Mouse (Mus musculus) T-helper 2 cell (primary cell): Measurements from ENCODE around the gene Nrbp1.
"Not testable (repeated sequence)": the region's sequence is repeated elsewhere in the genome, so short reads cannot be mapped to it uniquely, and the experiment has no call there.

Source experiments
- in situ Hi-C: fragments of 300-600 bp; cut with MboI, MseI; formaldehyde crosslinking; loops from one replicate; pipeline ENCODE4 v1.15.1; 2025; ENCODE audit warnings: high pct_unique_total_duplicates

Gene Nrbp1

DNA sequence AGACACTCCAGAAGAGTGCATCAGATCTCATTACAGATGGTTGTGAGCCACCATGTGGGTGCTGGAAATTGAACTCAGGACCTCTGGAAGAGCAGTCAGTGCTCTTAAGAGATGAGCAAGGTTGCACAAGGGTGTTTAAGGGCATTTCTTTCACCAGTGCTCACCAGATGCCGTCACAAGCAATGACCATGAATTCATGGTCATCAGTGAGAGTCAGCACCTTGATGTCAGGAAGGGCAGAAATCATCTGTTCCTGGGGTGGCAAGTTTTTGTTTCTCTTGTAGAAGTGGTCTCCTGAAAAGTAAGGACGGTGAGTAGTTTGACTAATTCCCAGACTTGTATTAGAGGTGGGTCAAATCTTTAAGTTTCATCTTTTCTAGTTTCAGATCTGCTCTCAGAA, 36.8 kb upstream of the Nrbp1 start:
- in situ Hi-C loops: no loop called here

DNA sequence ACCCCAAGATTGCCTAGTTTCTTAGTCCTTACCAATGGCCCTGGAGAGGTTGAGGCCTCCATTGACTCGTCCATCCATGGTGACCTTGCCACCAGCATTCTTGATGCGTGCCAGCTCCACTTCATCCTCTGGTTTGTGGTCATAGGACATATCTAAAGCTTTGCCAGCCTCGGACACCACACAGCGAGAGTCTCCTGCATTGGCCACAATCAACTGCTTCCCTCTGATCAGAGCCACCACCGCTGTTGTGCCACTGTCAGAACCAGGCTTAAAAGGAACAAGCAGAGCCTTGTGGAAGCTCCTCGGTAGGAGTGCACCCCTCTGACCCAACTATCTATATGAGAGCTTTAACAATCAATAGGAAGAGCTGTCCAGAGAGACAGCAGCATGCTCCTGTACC, 36.2 kb upstream of the Nrbp1 start:
- in situ Hi-C loops: no loop called here

DNA sequence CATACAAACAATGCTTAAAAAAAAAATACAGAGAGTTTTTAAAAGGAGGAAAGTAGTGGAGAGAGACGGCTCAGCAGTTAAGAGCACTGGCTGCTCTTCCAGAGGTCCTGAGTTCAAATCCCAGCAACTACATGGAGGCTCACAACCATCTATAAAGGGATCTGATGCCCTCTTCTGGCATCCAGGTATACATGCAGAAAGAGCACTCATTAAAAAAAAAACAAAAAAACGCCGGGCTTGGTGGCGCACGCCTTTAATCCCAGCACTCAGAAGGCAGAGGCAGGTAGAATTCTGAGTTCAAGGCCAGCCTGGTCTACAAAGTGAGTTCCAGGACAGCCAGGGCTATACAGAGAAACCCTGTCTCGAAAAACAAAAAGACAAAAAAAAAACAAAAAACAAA, 24.1 kb upstream of the Nrbp1 start:
- in situ Hi-C loops: not testable (repeated sequence)

GRCm38 (mm10) chr5:31218294-31218693, 22.4 kb upstream of the Nrbp1 start:
- in situ Hi-C loops: no loop called here

DNA sequence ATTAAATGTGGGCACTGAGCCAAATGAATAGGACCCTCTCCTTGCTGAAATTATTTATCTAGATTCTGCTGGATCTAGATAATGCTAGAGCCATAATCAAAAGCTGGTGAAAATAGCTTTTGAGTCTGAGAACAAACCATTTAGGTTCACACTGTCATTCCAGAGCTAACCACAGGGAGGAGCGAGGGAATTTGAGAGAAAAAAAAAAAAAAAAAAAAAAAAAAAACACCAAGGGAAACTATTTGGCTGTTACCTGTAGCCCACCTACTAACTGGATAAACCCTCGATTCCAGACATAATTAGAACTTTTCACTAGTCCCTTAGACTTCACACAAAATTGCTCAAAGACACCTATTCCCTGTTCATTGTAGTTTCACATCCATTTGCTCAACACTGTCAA, 21.6 kb upstream of the Nrbp1 start:
- in situ Hi-C loops: no loop called here

DNA sequence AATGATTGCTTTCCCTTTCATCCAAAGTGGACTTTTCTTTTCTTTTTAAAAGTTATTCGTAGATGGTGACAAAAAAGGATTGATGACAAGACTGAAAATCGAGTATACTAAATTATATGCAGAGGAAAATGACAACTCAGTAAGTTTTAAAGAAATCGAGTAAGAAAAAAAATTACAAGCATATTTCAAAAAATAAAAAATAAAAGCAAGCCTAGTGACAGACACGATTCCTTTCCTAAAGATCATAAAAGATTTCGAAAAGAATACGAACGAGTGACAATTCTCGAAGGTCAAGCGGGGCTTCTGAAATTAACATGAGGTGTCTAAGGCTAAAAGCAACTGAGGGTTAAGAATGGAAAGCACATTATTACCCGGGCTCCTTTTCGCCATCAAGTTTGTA, 21.2 kb upstream of the Nrbp1 start:
- in situ Hi-C loops: no loop called here

GRCm38 (mm10) chr5:31219911-31220447, 20.7 kb upstream of the Nrbp1 start:
- in situ Hi-C loops: no loop called here

DNA sequence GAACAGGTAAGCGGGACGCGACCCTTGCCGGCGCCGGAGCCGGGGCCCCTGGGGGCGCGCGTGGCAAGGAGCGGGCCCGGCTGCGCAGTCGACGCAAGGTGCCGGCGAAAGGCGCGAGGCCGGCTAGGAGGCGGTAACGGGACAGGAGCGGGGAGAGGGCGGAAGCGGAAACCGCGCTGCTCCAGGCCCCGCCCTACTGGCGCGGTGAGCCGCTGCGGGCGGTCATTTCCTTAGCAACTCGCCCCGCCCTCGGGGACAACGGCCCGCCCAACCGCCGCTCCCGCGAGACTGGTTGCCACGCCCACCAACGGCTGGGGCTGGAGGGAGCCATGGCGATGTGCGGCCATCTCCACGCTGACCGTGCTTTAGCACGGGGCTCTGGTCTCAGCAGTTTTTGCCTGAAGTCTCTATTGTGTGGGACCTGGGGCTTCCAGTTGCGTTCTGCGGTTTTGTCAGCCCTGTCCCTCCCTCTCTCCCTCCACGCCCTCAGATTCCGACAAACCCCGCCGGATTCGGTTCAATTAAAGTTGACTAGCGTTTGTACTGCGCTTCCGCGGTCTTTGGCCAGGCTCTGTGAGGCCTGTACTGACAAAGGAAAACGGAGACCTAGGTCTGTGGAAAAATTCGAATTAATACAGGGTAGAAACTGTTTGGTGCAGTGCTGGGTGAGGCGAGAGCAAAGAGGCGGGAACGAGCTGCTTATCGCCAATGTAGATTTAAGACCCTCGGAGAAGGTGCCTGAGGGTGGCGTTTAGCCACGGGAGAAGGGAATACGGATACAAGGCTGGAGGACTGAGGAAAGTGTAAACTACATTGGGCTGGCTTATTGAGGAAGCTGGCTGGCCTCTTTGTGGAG, 20.0 kb upstream of the Nrbp1 start, which contains the start of gene Ppm1g:
Gene Ppm1g, minus strand, starts transcription at position 240 of the 856 bp plus-strand sequence.
- in situ Hi-C loops: no loop called here

DNA sequence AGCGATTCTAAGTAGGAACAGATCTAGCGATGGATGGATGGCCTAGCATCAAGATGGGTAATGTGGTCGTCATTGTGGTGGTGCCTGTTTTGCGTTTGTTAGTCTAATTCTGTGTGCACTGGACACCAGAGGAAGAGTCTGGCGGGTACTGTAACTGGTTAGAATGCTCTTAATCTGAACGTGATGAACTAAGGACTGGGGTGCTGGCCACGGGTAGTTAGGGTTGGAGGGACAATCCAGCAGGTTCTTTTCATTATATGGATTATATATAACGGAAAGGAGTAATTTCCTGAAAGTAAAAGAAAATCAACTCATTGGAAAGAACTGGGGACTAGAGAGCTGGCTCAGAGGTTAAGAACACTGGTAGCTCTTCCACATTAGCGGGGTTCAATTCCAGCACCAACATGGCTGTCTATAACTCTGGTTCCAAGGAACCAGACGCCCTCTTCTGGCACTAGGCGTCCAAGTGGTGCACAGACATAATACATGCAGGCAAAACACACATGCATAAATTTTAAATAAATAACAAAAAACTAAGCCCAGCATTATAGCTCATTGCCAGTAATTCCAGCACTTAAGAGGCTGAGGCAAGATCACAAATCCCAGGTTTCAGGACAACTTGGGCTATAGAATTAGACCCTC, 19.2 kb upstream of the Nrbp1 start:
- in situ Hi-C loops: no loop called here

GRCm38 (mm10) chr5:31222696-31223095, 18.0 kb upstream of the Nrbp1 start:
- in situ Hi-C loops: no loop called here

GRCm38 (mm10) chr5:31226641-31227040, 14.0 kb upstream of the Nrbp1 start:
- in situ Hi-C loops: no loop called here

GRCm38 (mm10) chr5:31241522-31242034, 914 bp downstream of the Nrbp1 start:
- in situ Hi-C loops: no loop called here

GRCm38 (mm10) chr5:31242191-31242590, 1.5 kb downstream of the Nrbp1 start:
- in situ Hi-C loops: no loop called here

DNA sequence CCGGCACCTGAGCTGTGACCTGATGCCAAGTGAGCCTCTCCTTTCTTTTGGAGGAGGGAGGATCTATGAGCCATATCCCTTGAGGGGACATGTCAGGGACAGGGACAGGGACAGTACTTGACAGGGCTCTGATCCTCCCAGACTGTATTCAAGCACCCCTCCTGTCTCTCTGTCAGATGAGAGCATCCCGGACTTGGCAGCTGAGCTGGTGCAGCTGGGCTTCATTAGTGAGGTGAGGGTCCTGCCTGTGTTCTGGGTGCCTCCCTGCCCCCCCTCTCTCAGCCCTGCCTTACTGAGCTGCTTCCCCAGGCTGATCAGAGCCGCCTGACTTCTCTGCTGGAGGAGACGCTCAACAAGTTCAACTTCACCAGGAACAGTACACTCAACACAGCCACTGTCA, 10.1 kb downstream of the Nrbp1 start:
- in situ Hi-C loops: no loop called here

- in situ Hi-C loops: no loop called here
These were observed 11.0 kb downstream of the Nrbp1 start, which contains the start of gene Krtcap3 for GRCm38 (mm10) chr5:31251541-31252101. Gene Krtcap3, plus strand, starts transcription at chr5:31251691.

DNA sequence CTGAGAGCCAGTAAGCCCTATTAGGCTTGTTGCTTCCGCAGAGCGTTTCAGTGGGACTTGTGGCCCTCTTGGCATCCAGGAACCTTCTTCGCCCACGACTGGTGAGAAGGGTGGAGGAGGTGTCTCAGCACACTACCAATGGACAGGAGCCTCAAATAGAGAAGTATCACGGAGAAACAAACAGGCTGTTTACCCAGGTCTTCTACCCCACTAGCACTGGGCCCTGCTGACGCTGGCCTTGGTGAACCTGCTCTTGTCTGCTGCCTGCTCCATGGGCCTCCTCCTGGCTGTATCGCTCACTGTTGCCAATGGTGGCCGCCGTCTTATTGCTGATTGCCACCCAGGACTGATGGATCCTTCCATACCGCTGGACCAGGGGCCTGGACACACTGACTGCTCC, 11.5 kb downstream of the Nrbp1 start:
- in situ Hi-C loops: no loop called here

DNA sequence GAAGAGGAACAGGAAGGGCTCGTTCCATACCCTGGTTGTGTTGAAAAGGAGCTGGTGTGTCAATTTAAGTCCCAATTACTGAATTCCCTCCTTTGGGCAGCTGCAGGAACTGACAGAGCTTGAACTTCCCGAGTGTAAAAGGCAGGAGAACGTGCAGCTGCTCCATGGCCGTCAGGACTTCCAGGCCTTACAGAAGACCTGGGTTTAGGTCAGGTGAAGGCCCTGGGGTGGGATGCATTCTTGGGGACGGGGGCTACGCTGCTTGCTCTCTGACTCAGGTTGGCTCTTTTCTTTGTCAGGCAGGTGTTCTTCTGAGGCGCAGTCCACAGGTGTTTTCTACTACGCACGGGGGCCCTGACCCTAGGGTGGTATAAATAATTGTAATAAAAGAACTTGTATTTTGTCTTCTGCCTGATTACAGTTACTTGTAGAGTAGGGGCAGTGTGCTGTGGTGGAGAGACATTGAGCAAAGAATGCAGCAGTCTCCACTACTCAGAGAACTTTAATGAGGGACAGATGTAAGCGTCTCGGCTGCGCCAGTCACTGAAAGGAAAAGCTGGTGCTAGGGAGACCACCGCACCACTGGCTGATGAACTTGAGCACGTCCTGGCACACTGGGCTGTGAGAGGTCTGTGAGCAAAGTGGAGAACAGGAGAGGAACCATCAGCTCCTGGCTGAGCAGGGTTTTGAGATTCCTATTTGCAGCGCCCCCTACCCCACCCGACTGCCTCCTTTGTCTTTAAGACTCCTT, 12.3 kb downstream of the Nrbp1 start:
- in situ Hi-C loops: no loop called here

- in situ Hi-C loops: no loop called here
These were observed 13.1 kb downstream of the Nrbp1 start for GRCm38 (mm10) chr5:31253806-31254205.

DNA sequence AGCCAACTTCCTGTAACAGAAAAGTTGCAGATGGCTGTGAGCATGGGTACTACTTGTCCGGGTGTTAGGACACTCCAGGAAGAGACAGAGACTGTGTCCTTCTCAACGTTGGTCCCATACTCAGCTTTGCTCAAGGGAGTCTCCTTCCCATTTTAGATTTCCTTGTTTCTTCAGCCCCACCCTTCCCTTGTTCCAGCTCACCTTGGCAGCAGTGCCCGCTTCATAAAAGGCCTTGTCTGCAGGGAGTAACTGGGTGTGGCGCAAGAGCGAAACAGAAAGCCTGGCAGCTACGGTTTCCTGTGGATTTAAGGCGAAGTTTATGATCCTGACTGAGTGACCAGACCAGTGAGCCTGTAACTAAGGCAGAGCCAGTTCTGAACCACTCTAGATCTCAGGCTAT, 13.8 kb downstream of the Nrbp1 start:
- in situ Hi-C loops: no loop called here

DNA sequence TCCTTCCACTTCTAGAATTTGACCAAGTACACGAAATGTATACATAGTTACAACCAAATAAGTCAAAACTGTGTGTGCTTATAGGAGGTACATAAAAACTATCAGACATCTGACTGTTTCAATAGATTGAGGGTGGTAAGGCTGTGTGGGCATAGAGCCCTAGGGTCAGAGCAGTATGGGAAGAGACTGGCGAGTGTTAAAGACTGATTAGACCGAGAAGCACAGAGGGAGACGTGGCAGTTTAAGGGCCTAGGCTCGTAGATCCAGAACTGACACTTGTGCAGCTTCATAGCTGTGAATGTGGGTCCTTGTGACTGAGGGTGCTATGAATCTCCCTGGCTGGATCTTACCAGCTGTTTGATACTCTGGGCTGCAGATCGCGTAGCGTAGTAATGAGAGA, 14.2 kb downstream of the Nrbp1 start:
- in situ Hi-C loops: no loop called here

GRCm38 (mm10) chr5:31255381-31255780, 14.7 kb downstream of the Nrbp1 start:
- in situ Hi-C loops: no loop called here

DNA sequence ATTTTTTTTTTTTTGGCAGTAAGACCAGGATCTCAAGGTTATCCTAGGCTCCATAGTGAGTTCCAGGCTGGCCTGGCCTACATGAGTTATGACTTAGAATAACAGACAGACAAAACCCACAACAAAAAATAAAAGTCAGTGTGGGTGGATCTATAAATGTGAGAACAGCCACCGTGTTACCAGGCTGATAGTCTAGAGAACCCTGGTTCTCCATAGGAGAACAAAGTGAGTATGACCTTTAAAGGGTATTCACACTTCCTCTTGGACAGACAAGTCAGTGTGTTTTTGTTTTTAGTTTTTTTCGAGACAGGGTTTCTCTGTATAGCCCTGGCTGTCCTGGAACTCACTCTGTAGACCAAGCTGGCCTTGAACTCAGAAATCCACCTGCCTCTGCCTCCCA, 15.3 kb downstream of the Nrbp1 start:
- in situ Hi-C loops: no loop called here
